Mouse (Mus musculus): Measurements from ENCODE around the gene Zpr1.

Zpr1 gene

GRCm38 (mm10) chr9:46272677-46273454 is at the start of gene Zpr1:
TSS of gene Zpr1 (plus strand) at chr9:46273064.
- peak; percentile 79 for DNase-seq (ENCODE audit: low read depth, low spot score)

- no peak for DNase-seq (ENCODE audit: low read depth, low spot score)
These were observed 49.8 kb upstream of the Zpr1 start for GRCm38 (mm10) chr9:46223090-46223489.

- no peak for DNase-seq (ENCODE audit: low read depth, low spot score)
These were observed 48.8 kb upstream of the Zpr1 start for GRCm38 (mm10) chr9:46224101-46224500.

DNA sequence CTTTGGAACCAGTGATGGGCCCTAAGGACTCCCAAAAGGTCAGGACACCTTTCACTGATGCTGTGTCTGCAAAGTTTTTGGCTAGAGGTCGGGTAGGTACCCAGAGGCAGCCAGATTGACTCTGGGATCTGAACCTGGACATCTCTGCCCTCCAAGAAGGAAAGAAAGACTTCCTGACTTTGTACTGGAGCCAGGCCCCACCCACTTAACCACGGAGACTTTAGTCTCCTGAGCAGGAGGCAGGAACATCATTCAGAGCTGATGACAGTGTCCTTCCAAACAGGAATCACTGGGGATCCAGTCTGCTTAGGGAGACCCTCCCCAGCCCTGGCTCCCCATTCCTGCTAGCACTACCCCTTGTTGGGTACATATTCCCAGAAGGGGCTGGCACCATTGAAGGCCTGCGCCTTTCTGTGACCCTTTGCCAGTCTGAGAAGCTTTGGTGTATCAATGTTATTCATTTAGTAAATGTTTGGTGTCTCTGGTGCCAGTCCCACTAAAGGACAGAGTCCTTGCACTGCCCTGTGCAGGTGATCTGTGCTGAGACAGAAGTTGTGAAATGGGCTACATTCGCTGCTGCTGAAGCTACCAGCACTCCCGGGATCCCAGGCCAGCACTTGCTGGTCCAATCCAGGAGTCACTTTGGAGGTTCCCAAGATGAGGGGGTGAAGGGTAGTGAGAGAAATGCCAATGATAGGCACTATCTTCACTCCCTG is 47.8 kb upstream of the Zpr1 start:
- DNase-seq (ENCODE audit: low read depth, low spot score): no peak

- DNase-seq (ENCODE audit: low read depth, low spot score): no peak
These were observed 45.7 kb upstream of the Zpr1 start for GRCm38 (mm10) chr9:46227064-46227614.

GRCm38 (mm10) chr9:46228491-46228890 is 44.4 kb upstream of the Zpr1 start, which contains the start of gene Apoa1:
TSS of gene Apoa1 (plus strand) at chr9:46228580.
- no peak for DNase-seq (ENCODE audit: low read depth, low spot score)

- peak; percentile 57 for DNase-seq (ENCODE audit: low read depth, low spot score)
These were observed 43.1 kb upstream of the Zpr1 start for GRCm38 (mm10) chr9:46229573-46230449.

- DNase-seq (ENCODE audit: low read depth, low spot score): no peak
These were observed 42.4 kb upstream of the Zpr1 start for GRCm38 (mm10) chr9:46230450-46230975.

DNA sequence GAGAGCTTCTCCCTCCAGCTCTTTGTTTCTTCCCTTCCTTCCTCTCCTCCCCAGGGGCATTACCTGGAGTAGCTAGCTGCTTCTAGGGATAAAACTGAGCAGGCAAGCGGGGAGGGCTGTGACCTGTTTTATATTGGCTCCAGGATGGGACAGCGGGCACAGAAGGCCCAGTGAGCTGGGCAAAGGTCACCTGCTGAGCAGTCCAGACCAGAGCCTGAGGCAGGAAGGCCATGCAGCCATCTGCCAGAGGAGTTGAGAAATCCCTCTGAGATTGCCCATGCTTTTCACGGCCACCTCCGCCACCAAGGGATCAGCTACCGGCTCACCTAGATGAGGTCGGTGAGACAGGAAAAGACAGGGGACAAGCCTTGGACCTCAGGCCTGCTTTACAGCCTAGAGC is 37.7 kb upstream of the Zpr1 start:
- no peak for DNase-seq (ENCODE audit: low read depth, low spot score)

DNA sequence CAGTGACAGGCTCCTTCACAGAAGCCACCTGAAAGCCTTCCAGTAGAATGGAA is 37.4 kb upstream of the Zpr1 start, which contains the start of gene Apoc3:
TSS of gene Apoc3 (minus strand) at position 41 of the 53 bp plus-strand sequence.
- no peak for DNase-seq (ENCODE audit: low read depth, low spot score)

DNA sequence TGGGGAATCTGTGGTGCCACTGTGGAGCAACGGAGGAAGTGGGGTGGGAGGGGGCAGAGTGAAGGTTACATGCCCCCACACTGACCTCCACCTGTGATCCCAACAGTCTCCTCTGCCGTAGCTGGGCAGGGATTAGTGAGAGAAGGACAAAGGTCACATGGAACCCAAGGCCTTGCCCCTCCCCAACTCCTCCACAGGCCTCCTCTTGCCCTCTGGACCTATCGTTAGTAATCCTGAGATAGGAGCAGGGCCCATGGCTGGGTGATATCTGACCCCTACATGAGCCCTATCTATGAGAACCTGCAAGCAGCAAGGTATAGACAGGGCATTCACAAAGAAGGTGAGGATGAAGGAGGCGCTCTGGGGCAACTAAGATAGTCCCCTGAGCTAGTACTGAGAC is 37.2 kb upstream of the Zpr1 start:
- DNase-seq (ENCODE audit: low read depth, low spot score): no peak

- DNase-seq (ENCODE audit: low read depth, low spot score): no peak
These were observed 34.0 kb upstream of the Zpr1 start for GRCm38 (mm10) chr9:46238850-46239249.

GRCm38 (mm10) chr9:46240526-46241153 is 32.2 kb upstream of the Zpr1 start, which contains the start of gene Apoa4:
TSS of gene Apoa4 (plus strand) at chr9:46240696.
- no peak for DNase-seq (ENCODE audit: low read depth, low spot score)

GRCm38 (mm10) chr9:46241818-46242217 is 31.0 kb upstream of the Zpr1 start:
- DNase-seq (ENCODE audit: low read depth, low spot score): no peak

- DNase-seq (ENCODE audit: low read depth, low spot score): no peak
These were observed 29.7 kb upstream of the Zpr1 start for GRCm38 (mm10) chr9:46243122-46243521.

DNA sequence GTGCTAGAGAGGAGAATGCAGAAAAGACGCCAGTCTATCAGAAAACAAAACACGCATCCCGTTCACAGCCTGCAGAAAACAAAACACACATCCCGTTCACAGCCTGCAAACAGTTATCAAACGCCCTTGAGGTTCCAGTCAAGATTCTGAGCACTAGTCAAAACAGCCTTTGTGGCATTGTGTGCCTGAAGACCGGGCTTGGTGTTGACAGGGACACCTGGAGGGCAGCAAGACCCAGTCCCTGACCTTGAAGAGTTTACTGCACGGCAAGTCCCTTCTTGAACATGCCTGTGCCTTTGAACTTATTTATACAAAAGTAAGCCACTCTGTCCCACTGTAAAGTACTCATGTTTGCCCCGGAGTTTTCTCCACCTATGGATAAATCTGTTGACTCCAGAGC is 29.3 kb upstream of the Zpr1 start:
- no peak for DNase-seq (ENCODE audit: low read depth, low spot score)

DNA sequence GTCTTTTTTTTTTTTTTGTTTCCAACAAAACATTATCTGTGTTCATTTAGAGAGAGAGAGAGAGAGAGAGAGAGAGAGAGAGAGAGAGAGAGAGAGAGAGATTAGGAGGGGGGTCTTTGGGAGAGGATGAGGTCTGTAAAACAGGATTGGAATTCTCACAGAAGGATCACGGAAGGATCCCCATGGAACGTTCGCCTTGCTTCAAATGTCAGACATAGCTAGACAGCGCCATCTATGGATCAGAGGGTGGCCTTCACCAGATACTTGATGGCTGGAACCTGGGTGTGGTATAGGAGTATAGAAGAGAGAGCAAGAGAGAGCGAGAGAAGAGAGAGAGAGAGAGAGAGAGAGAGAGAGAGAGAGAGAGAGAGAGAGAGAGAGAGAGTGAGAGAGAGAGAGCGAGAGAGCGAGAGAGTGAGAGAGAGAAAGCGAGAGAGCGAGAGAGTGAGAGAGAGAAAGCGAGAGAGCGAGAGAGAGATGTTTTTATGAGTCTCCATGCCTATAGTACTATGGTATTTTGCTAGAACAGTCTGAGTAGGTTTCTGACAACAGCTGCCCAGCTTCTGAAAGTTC is 26.0 kb upstream of the Zpr1 start:
- DNase-seq (ENCODE audit: low read depth, low spot score): peak; percentile 65

- DNase-seq (ENCODE audit: low read depth, low spot score): no peak
These were observed 16.7 kb upstream of the Zpr1 start for GRCm38 (mm10) chr9:46256177-46256576.

- no peak for DNase-seq (ENCODE audit: low read depth, low spot score)
These were observed 16.0 kb upstream of the Zpr1 start for GRCm38 (mm10) chr9:46256658-46257385.

GRCm38 (mm10) chr9:46257546-46257945 is 15.3 kb upstream of the Zpr1 start:
- DNase-seq (ENCODE audit: low read depth, low spot score): no peak

Data from retina, adult 2 months (tissue).